Mouse (Mus musculus) stomach, postnatal 0 days (tissue): Measurements from ENCODE around the gene Rtkn.

Experiments
- CTCF ChIP-seq: IDR thresholded peaks from 2 replicates; pipeline ENCODE4 v1.5.1; 2016; ENCODE audit warnings: antibody characterized with exemption, low read depth, mild to moderate bottlenecking, moderate library complexity
- EP300 ChIP-seq: optimal IDR thresholded peaks from 2 replicates; pipeline ENCODE3; 2016; ENCODE audit warnings: antibody characterized with exemption

- TF ChIP-seq CTCF (no peak), EP300 (no peak)
These were observed 20.4 kb downstream of the Rtkn start for GRCm38 (mm10) chr6:83155552-83156238.
